Mouse (Mus musculus) forelimb bud, embryonic 11.5 days (tissue): ENCODE measurements around the gene Vwa1.
"Not testable (repeated sequence)": the region's sequence is repeated elsewhere in the genome, so short reads cannot be mapped to it uniquely, and the experiment has no call there.

ENCODE experiments used
- DNase-seq: peaks from one replicate; pipeline ENCODE4 v3.0.0-alpha.2; 2012; ENCODE audit warnings: low read depth, low spot score

Vwa1 gene

GRCm38 (mm10) chr4:155746036-155746548, 28.4 kb downstream of the Vwa1 start:
- no peak for DNase-seq

DNA sequence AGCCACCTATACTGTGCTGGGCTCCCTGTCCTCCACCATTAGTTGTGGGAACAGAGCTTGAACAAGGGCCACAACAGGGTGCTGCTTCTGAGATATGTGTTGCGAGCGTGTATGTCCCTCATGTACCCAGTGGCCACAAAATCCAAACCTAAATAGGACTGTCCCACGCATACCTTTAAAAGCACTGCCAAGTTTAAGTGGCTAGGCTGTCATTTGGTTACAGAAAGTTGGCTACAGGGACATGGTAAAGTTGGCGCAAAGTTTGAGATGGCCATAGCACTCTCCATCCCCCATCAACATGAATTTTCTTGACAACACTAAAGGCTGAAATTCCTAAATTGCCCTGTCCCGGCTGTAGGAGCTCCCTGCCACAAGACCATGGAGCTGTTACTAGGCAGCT, 29.4 kb downstream of the Vwa1 start:
- DNase-seq = no peak

- no peak for DNase-seq
These were observed 30.0 kb downstream of the Vwa1 start for GRCm38 (mm10) chr4:155744474-155744873.

GRCm38 (mm10) chr4:155742684-155743083, 31.8 kb downstream of the Vwa1 start:
- no peak for DNase-seq

GRCm38 (mm10) chr4:155740681-155741080, 33.8 kb downstream of the Vwa1 start:
- DNase-seq = not testable (repeated sequence)

DNA sequence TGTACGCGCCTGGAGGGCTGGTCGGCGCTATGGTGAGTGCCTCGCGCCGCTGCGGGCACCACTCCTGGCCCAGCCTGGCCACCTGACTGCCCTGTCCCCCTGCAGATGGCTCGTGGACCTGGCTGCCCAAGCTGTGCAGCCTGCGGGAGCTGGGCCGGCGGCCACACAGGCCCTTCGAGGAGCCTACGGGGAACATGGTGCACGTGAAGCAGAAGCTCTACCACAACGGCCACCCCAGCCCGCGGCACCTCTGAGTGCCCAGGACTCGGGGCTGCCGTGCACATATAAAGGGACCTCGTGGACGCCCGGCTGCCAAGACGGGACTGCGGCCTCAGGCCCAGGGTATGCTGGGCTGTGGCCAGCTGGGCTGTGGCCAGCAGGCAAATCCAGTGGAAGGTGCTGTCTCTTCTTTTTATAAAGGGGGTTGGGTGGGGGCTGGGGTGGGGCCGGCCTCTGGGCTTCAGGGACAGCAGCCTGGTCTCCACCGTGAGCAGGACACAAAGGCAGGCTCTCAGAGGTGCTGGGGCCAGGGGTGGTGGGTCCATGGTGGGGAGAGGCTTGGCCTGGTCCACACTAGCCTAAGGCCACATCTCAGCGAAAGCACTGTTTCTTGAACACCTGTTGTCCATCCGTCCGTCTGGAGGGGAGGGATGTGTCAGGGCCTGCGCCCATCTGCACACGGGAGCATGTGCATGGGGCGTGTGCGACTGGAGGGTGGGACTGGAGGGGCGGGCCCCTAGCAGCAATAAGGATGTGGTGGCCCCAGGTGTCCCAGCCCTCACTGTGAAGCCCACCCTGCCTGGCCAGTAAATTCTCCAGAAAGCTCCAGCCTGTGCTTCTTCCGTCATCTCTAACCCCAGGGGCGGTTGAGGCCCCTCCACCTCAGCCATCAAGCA, 34.5 kb downstream of the Vwa1 start:
- DNase-seq = no peak

GRCm38 (mm10) chr4:155739152-155739551, 35.3 kb downstream of the Vwa1 start:
- DNase-seq = no peak

- DNase-seq = no peak
These were observed 36.2 kb downstream of the Vwa1 start for GRCm38 (mm10) chr4:155738262-155738661.

DNA sequence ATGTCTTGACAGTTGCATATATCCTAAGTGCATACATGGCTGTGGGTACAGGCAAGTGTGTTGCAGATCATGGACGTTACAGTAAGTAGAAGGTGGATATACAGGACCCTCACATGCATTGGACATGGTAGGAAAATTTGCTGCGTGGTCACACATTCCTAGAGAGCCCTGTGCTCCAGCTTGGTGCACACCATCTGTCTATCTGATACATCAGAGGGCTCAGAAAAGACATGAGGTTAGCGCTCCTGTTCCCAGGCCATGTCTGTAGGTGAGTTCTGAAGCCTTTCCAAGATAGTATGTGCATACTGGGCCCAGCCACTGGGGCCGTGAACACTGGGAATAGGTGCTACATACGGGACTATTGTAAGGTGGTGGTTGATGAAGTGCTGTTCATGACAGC, 38.1 kb downstream of the Vwa1 start:
- no peak for DNase-seq

DNA sequence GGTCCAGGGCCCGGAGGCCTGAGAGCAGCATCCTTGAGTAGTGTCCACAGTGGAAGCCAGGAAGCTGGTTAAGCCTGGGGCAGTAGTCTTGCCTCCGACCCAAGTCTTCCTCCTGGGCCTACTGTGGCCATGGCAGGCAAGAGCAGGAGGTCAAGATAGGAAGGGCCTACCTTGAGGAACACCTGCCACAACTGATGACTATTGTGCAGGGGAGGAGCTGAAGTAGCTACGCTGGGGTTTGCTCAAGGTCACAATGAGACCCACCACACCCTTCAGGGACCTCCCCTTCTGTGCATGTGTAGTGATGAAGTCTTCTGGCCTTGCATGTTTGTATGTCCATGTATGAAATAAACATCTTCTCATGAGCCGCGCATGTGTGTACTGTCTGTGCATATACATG, 38.7 kb downstream of the Vwa1 start:
- no peak for DNase-seq

- DNase-seq = no peak
These were observed 39.4 kb downstream of the Vwa1 start for GRCm38 (mm10) chr4:155734951-155735702.

DNA sequence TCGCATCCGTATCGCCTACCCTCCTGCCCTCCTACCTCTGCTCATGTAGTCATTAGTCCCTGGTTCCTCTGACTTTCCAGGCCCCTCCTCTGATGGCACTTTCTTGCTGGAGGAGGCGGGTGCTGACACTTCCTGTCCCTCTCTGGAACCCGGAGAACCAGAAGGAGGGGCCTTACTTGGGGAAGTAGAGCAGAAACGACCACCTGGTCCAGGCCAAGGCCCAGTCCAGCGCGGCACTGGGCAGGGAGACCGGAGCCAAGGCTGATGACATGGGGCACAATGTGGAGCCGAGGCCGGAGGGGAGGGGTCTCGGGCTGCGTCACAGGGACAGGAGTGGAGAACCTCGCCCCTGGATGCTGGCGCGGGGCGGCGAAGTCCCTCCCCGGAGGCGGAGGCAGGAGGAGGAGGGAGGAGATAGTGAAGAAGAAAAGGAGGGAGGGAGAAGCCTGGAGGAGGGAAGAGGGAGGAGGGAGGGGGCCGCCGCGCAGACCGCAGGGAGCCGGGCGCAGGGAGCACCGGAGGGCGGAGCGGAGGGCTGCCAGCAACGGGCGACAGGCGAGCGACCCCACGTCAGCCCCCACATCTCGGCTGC, 40.1 kb downstream of the Vwa1 start, which contains the start of gene Tmem240:
Gene Tmem240, plus strand, starts transcription at position 451 of the 592 bp plus-strand sequence.
- peak; percentile 89 for DNase-seq

- no peak for DNase-seq
These were observed 41.2 kb downstream of the Vwa1 start for GRCm38 (mm10) chr4:155733267-155733666.

GRCm38 (mm10) chr4:155727993-155728392, 46.5 kb downstream of the Vwa1 start:
- DNase-seq = no peak

GRCm38 (mm10) chr4:155721668-155722083, 52.8 kb downstream of the Vwa1 start:
- DNase-seq = no peak
